Mouse (Mus musculus) B cell, adult 2 months (primary cell): Measurements from ENCODE around the gene Stx2.

Experiments used
- DNase-seq, 2 experiments: peaks; one replicate each; pipeline ENCODE4 v3.0.0; 2022

Gene Stx2

GRCm38 (mm10) chr5:129008008-129008407, 366 bp downstream of the Stx2 start:
- DNase-seq, result no peak

- no peak for DNase-seq
These were observed 1.0 kb downstream of the Stx2 start for GRCm38 (mm10) chr5:129007105-129007957.

- peak; percentile 9 to 26 for DNase-seq
These were observed 2.2 kb downstream of the Stx2 start for GRCm38 (mm10) chr5:129006031-129006788.

GRCm38 (mm10) chr5:129005416-129005815, 3.0 kb downstream of the Stx2 start:
- DNase-seq, result no peak

- no peak for DNase-seq
These were observed 5.8 kb downstream of the Stx2 start for GRCm38 (mm10) chr5:129002571-129003011.

- DNase-seq, result no peak
These were observed 7.5 kb downstream of the Stx2 start for GRCm38 (mm10) chr5:129000706-129001468.

GRCm38 (mm10) chr5:128987141-128987954, 21.0 kb downstream of the Stx2 start:
- DNase-seq, result no peak

- no peak for DNase-seq
These were observed 22.4 kb downstream of the Stx2 start for GRCm38 (mm10) chr5:128985946-128986345.

- DNase-seq, result no peak
These were observed 23.8 kb downstream of the Stx2 start for GRCm38 (mm10) chr5:128984536-128984935.

GRCm38 (mm10) chr5:128981607-128982006, 26.8 kb downstream of the Stx2 start:
- DNase-seq, result peak; percentile 79 to 80

- DNase-seq, result no peak
These were observed 27.5 kb downstream of the Stx2 start for GRCm38 (mm10) chr5:128980857-128981256.

GRCm38 (mm10) chr5:128978957-128979356, 29.4 kb downstream of the Stx2 start:
- DNase-seq, result no peak

- peak in 1 of 2 experiments; percentile 6 for DNase-seq
These were observed 30.9 kb downstream of the Stx2 start for GRCm38 (mm10) chr5:128977466-128977865.

GRCm38 (mm10) chr5:128976266-128976665, 32.1 kb downstream of the Stx2 start:
- DNase-seq, result no peak

- peak; percentile 73 to 74 for DNase-seq
These were observed 37.1 kb downstream of the Stx2 start for GRCm38 (mm10) chr5:128971298-128971697.

GRCm38 (mm10) chr5:128970878-128971277, 37.5 kb downstream of the Stx2 start:
- DNase-seq, result no peak

- no peak for DNase-seq
These were observed 44.0 kb downstream of the Stx2 start for GRCm38 (mm10) chr5:128964353-128964752.

- no peak for DNase-seq
These were observed 49.5 kb downstream of the Stx2 start for GRCm38 (mm10) chr5:128958916-128959315.

GRCm38 (mm10) chr5:128954371-128954770, 54.0 kb downstream of the Stx2 start:
- DNase-seq, result peak; percentile 17 to 21

- DNase-seq, result no peak
These were observed 54.9 kb downstream of the Stx2 start, which contains the start of gene Rimbp2 for GRCm38 (mm10) chr5:128953278-128954070. TSS of gene Rimbp2 (minus strand) at chr5:128953486.
